Mouse (Mus musculus) monocyte, adult 2 months (primary cell): ENCODE results near the gene Zfp740.
"Not testable (repeated sequence)": the region's sequence is repeated elsewhere in the genome, so short reads cannot be mapped to it uniquely, and the experiment has no call there.

Experiments
- DNase-seq, 2 experiments: peaks; one replicate each; pipeline ENCODE4 v3.0.0; 2022; ENCODE audit warnings: low spot score in 2 of 2, low read depth in 1 of 2

Zfp740 gene

GRCm38 (mm10) chr15:102202971-102203834 lies at the start of gene Zfp740:
Zfp740 (plus strand) TSS chr15:102203249.
- peak; percentile 72 to 80 for DNase-seq

- DNase-seq: not testable (repeated sequence)
These were observed 48.0 kb upstream of the Zfp740 start for GRCm38 (mm10) chr15:102155006-102155405.

GRCm38 (mm10) chr15:102156836-102157235 lies 46.2 kb upstream of the Zfp740 start:
- no peak for DNase-seq

GRCm38 (mm10) chr15:102160415-102161060 lies 42.5 kb upstream of the Zfp740 start:
- DNase-seq: no peak

- DNase-seq: no peak
These were observed 39.0 kb upstream of the Zfp740 start for GRCm38 (mm10) chr15:102163900-102164693.

- DNase-seq: no peak
These were observed 37.5 kb upstream of the Zfp740 start for GRCm38 (mm10) chr15:102165468-102166100.

GRCm38 (mm10) chr15:102167620-102168021 lies 35.4 kb upstream of the Zfp740 start:
- no peak for DNase-seq

- DNase-seq: no peak
These were observed 34.0 kb upstream of the Zfp740 start for GRCm38 (mm10) chr15:102169064-102169463.

GRCm38 (mm10) chr15:102173581-102173980 lies 29.5 kb upstream of the Zfp740 start:
- no peak for DNase-seq

GRCm38 (mm10) chr15:102175736-102176319 lies 27.2 kb upstream of the Zfp740 start:
- no peak for DNase-seq

GRCm38 (mm10) chr15:102176571-102177316 lies 26.3 kb upstream of the Zfp740 start:
- no peak for DNase-seq

- DNase-seq: no peak
These were observed 25.6 kb upstream of the Zfp740 start for GRCm38 (mm10) chr15:102177417-102177816.

- peak; percentile 17 to 68 for DNase-seq
These were observed 24.8 kb upstream of the Zfp740 start for GRCm38 (mm10) chr15:102178279-102178678.

GRCm38 (mm10) chr15:102179106-102179505 lies 23.9 kb upstream of the Zfp740 start:
- DNase-seq: no peak

GRCm38 (mm10) chr15:102179924-102180323 lies 23.1 kb upstream of the Zfp740 start:
- DNase-seq: no peak

GRCm38 (mm10) chr15:102183076-102183475 lies 20.0 kb upstream of the Zfp740 start:
- no peak for DNase-seq

- no peak for DNase-seq
These were observed 16.8 kb upstream of the Zfp740 start for GRCm38 (mm10) chr15:102186239-102186638.

GRCm38 (mm10) chr15:102188096-102188495 lies 15.0 kb upstream of the Zfp740 start:
- DNase-seq: no peak

GRCm38 (mm10) chr15:102188883-102189282 lies 14.2 kb upstream of the Zfp740 start:
- DNase-seq: no peak

GRCm38 (mm10) chr15:102191699-102192098 lies 11.3 kb upstream of the Zfp740 start:
- DNase-seq: no peak
